Mouse (Mus musculus) spleen, embryonic (tissue): ENCODE measurements around the gene Rdh12.

Experiments
- CTCF ChIA-PET: fragments of 350-600 bp; sonication (Branson Sonifier 250); formaldehyde crosslinking; loops from one replicate; lab custom pipeline; 2022; lab: Charles Lee

The Rdh12 gene

GRCm38 (mm10) chr12:79208703-79209464 lies at the start of gene Rdh12:
Gene Rdh12, plus strand, starts transcription at chr12:79208914.
- CTCF ChIA-PET, result no interaction called here

GRCm38 (mm10) chr12:79162876-79163275 lies 45.8 kb upstream of the Rdh12 start:
- CTCF ChIA-PET, result no interaction called here

GRCm38 (mm10) chr12:79169173-79169572 lies 39.5 kb upstream of the Rdh12 start:
- CTCF ChIA-PET, result interaction anchor here (0.8 kb wide), 1 partner anchor 24 kb away, joined by 9 read pairs; no protein-coding TSS in a partner anchor

GRCm38 (mm10) chr12:79170421-79170820 lies 38.3 kb upstream of the Rdh12 start:
- CTCF ChIA-PET, result interaction anchor here (0.7 kb wide), 1 partner anchor 87 kb away, joined by 7 read pairs; no protein-coding TSS in a partner anchor

- CTCF ChIA-PET, result interaction anchor here (0.5 to 0.7 kb wide), 4 partner anchors 28 to 94 kb away, joined by 3 to 7 read pairs (median 5); no protein-coding TSS in a partner anchor
Observed at GRCm38 (mm10) chr12:79171269-79171995, 37.3 kb upstream of the Rdh12 start.

GRCm38 (mm10) chr12:79172019-79172941 lies 36.4 kb upstream of the Rdh12 start, which contains the start of gene Vti1b:
Gene Vti1b, minus strand, starts transcription at chr12:79172667.
- CTCF ChIA-PET, result no interaction called here

- CTCF ChIA-PET, result no interaction called here
Observed at GRCm38 (mm10) chr12:79173721-79174120, 35.0 kb upstream of the Rdh12 start.

GRCm38 (mm10) chr12:79175998-79176397 lies 32.7 kb upstream of the Rdh12 start:
- CTCF ChIA-PET, result no interaction called here

- CTCF ChIA-PET, result interaction anchor here (0.7 kb wide), 1 partner anchor 74 kb away, joined by 3 read pairs; no protein-coding TSS in a partner anchor
Observed at GRCm38 (mm10) chr12:79185160-79185559, 23.6 kb upstream of the Rdh12 start.

- CTCF ChIA-PET, result no interaction called here
Observed at GRCm38 (mm10) chr12:79190931-79191673, 17.6 kb upstream of the Rdh12 start.

GRCm38 (mm10) chr12:79191701-79192100 lies 17.0 kb upstream of the Rdh12 start:
- CTCF ChIA-PET, result no interaction called here

- CTCF ChIA-PET, result no interaction called here
Observed at GRCm38 (mm10) chr12:79192193-79192592, 16.5 kb upstream of the Rdh12 start, which contains the start of gene Rdh11. Gene Rdh11, minus strand, starts transcription at chr12:79192293.

GRCm38 (mm10) chr12:79193441-79193840 lies 15.3 kb upstream of the Rdh12 start:
- CTCF ChIA-PET, result interaction anchor here (0.6 to 1.5 kb wide), 8 partner anchors 22 to 1017 kb away, joined by 3 to 15 read pairs (median 7); partner anchors contain the start of gene Rad51b

- CTCF ChIA-PET, result no interaction called here
Observed at GRCm38 (mm10) chr12:79197105-79197504, 11.6 kb upstream of the Rdh12 start.

GRCm38 (mm10) chr12:79201882-79202281 lies 6.8 kb upstream of the Rdh12 start:
- CTCF ChIA-PET, result no interaction called here

GRCm38 (mm10) chr12:79211447-79211846 lies 2.7 kb downstream of the Rdh12 start:
- CTCF ChIA-PET, result no interaction called here

GRCm38 (mm10) chr12:79217511-79217910 lies 8.8 kb downstream of the Rdh12 start:
- CTCF ChIA-PET, result no interaction called here

GRCm38 (mm10) chr12:79235485-79236080 lies 26.9 kb downstream of the Rdh12 start:
- CTCF ChIA-PET, result no interaction called here

GRCm38 (mm10) chr12:79241985-79242384 lies 33.3 kb downstream of the Rdh12 start:
- CTCF ChIA-PET, result interaction anchor here (0.6 kb wide), 2 partner anchors 18 to 1092 kb away, joined by 3 to 6 read pairs; no protein-coding TSS in a partner anchor

GRCm38 (mm10) chr12:79242921-79243320 lies 34.2 kb downstream of the Rdh12 start:
- CTCF ChIA-PET, result interaction anchor here (0.6 kb wide), 1 partner anchor 54 kb away, joined by 8 read pairs; no protein-coding TSS in a partner anchor
